Mouse (Mus musculus): ENCODE measurements around the gene Gabarap. TPM values are rescaled to one million over a fixed set of nuclear protein-coding genes. Genes with fewer than 3 reads are reported as not detected.

The Gabarap gene
- total and polyA plus RNA-seq, 3 experiments: 189 to 352 (median 213) TPM

DNA sequence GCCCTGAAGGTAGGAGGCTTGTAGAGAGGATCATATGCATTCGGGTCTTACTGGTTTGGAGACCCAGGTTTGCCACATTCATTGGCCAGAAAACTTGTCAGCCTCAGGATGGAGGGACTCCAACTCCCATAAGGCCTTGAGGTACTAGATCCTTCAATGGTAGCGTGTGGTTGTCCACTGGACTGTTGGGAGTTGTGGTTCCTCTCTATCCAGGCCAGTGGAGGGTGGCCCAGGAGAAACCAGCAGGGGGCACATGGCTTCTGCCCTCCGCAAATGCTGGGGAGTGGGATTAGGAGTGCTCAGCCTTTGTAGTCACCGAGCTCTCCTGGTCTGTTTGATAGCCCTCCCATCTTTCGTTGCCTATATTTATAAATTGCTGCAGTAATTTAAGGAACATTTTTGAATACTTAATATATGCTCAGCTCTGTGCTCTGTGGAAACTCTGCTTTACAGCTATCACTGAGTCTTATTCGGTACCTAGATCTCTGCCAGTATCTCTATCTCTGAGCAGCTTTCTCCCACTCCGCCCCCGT lies 29.9 kb downstream of the Gabarap start:
- TF ChIP-seq SMC3 (IDR thresholded peaks at IDR 0.05; ENCODE audit: low read depth, low read length) (no peak), EP300 (IDR thresholded peaks at IDR 0.05; ENCODE audit: low read length) (no peak), POLR2A (IDR thresholded peaks at IDR 0.05; ENCODE audit: low read depth, low read length) (no peak), RAD21 (IDR thresholded peaks at IDR 0.05; ENCODE audit: low read depth, low read length) (no peak; the same call in 1 of the 2 replicates), NELFE (IDR thresholded peaks at IDR 0.05; ENCODE audit: low read depth, low read length) (no peak), ZC3H11A (IDR thresholded peaks at IDR 0.05; ENCODE audit: low read depth, low read length) (no peak), CHD2 (IDR thresholded peaks at IDR 0.05; ENCODE audit: low read length) (no peak), MEF2A (IDR thresholded peaks at IDR 0.05; ENCODE audit: borderline replicate concordance, low read depth, low read length) (no peak), UBTF (IDR thresholded peaks at IDR 0.05; ENCODE audit: low read depth, low read length) (no peak), KAT2A (IDR thresholded peaks at IDR 0.05; ENCODE audit: insufficient replicate concordance, low read length) (peak; percentile 96; the same call in 1 of the 2 replicates), USF1 (IDR thresholded peaks at IDR 0.05; ENCODE audit: low read depth, low read length) (no peak), MAFK (IDR thresholded peaks at IDR 0.05; ENCODE audit: insufficient replicate concordance, low read length) (no peak), ETS1 (conservative IDR thresholded peaks at IDR 0.05; ENCODE audit: low read depth, low read length) (no peak), MYC (IDR thresholded peaks at IDR 0.05; ENCODE audit: low read depth, low read length) (peak; percentile 79; the same call in 1 of the 2 replicates), GABPA (IDR thresholded peaks at IDR 0.05; ENCODE audit: insufficient replicate concordance, low read depth, low read length) (peak; percentile 87; the same call in 1 of the 2 replicates), USF2 (conservative IDR thresholded peaks at IDR 0.05; ENCODE audit: low read depth, low read length) (no peak), BHLHE40 (IDR thresholded peaks at IDR 0.05; ENCODE audit: low read depth, low read length) (no peak), JUN (IDR thresholded peaks at IDR 0.05; ENCODE audit: insufficient read depth, low read depth, low read length) (no peak), E2F4 (IDR thresholded peaks at IDR 0.05; ENCODE audit: insufficient replicate concordance, low read depth, low read length) (no peak), TBP (conservative IDR thresholded peaks at IDR 0.05; ENCODE audit: low read depth, low read length) (0 out of 2 replicates have a peak, but pooled peaks have one; percentile 37), MAZ (IDR thresholded peaks at IDR 0.05; ENCODE audit: low read depth, low read length) (peak; percentile 3; the same call in 1 of the 2 replicates), HCFC1 (IDR thresholded peaks at IDR 0.05; ENCODE audit: low read depth, low read length) (peak; percentile 97), SIN3A (IDR thresholded peaks at IDR 0.05; ENCODE audit: low read length) (no peak), MXI1 (IDR thresholded peaks at IDR 0.05; ENCODE audit: low read depth, low read length) (no peak), CTCF (conservative IDR thresholded peaks at IDR 0.05 in 1 of 2, IDR thresholded peaks at IDR 0.05 in 1 of 2; ENCODE audit: low read depth in 2 of 2, low read length in 2 of 2) (peak; percentile 27 to 63; a peak in 3 of 4 replicates), PAX5 (IDR thresholded peaks at IDR 0.05; ENCODE audit: low read length) (no peak), IRF4 (IDR thresholded peaks at IDR 0.05; ENCODE audit: low read depth, low read length) (0 out of 2 replicates have a peak, but pooled peaks have one; percentile 8), RCOR1 (conservative IDR thresholded peaks at IDR 0.05; ENCODE audit: low read depth, low read length) (no peak), ZMIZ1 (IDR thresholded peaks at IDR 0.05; ENCODE audit: low read depth, low read length) (no peak), MAX (IDR thresholded peaks at IDR 0.05; ENCODE audit: low read length) (no peak), ELF1 (IDR thresholded peaks at IDR 0.05; ENCODE audit: low read depth, low read length) (no peak), POLR2AphosphoS2 (IDR thresholded peaks at IDR 0.05; ENCODE audit: low read depth, low read length) (no peak), ZKSCAN1 (IDR thresholded peaks at IDR 0.05; ENCODE audit: borderline replicate concordance, low read depth, low read length) (no peak), JUND (conservative IDR thresholded peaks at IDR 0.05; ENCODE audit: low read depth, low read length) (no peak), ZNF384 (IDR thresholded peaks at IDR 0.05; ENCODE audit: low read depth, low read length) (no peak), NRF1 (IDR thresholded peaks at IDR 0.05; ENCODE audit: low read depth, low read length) (no peak), TCF12 (IDR thresholded peaks at IDR 0.05; ENCODE audit: low read depth, low read length) (no peak), CHD1 (IDR thresholded peaks at IDR 0.05; ENCODE audit: low read depth, low read length) (no peak)

More for the DNA sequence above, 29.9 kb downstream of the Gabarap start:
- H3K4me3 ChIP-seq (replicated peaks in 1 of 3; ENCODE audit: low read depth in 2 of 3, low read length in 2 of 3, poor library complexity in 1 of 3): peak overlapping the region; percentile 51 to 59 (median 52)
- dilution Hi-C loops (cut with MboI; ENCODE audit: extremely low pct_ligation_motif_present, extremely low pct_unique_long_range_greater_than_20kb, low sequenced_read_pairs) (no loop called here), in situ Hi-C loops (cut with MboI; ENCODE audit: low pct_ligation_motif_present, low pct_unique_long_range_greater_than_20kb, low sequenced_read_pairs) (loop anchor here (25.0 kb wide), 1 partner anchor 933 kb away; the partner anchor contains the start of genes Per1 and Vamp2)
- H3K4me1 ChIP-seq (ENCODE audit: control insufficient read depth in 1 of 2, insufficient read depth in 2 of 2): peaks cover 8 to 28% of the 10 kb centered on the region in 2 experiments; a peak in 3 of 4 replicates
- DNase-seq (ENCODE audit: extremely low read depth): peak; percentile 93
- no peaks in the 10 kb centered on the region for H3K9me3 ChIP-seq (replicated peaks; ENCODE audit: low read length)
- peak overlapping the region; percentile 10; the same call in 1 of the 2 replicates for H3K9ac ChIP-seq (ENCODE audit: insufficient read depth, low read depth)
- no peak overlapping the region for H3K27ac ChIP-seq (ENCODE audit: insufficient read depth, low read depth)
- no peaks in the 10 kb centered on the region for H3K36me3 ChIP-seq (replicated peaks in 1 of 2; ENCODE audit: control insufficient read depth in 1 of 2, insufficient read depth in 1 of 2, low read length in 1 of 2)
- H3K4me2 ChIP-seq (ENCODE audit: insufficient read depth, low read depth, poor library complexity, severe bottlenecking): peak overlapping the region; percentile 68
- H3K79me2 ChIP-seq (replicated peaks; ENCODE audit: control insufficient read depth, extremely low read depth, insufficient read depth, poor library complexity, severe bottlenecking): no peaks in the 10 kb centered on the region
- peaks cover 10% of the 10 kb centered on the region for H3K27me3 ChIP-seq (replicated peaks)
